Mouse (Mus musculus): ENCODE data around the gene Cep170b. TPM values are rescaled to one million over a fixed set of nuclear protein-coding genes. Genes with fewer than 3 reads are reported as not detected.

Gene Cep170b
- 46.1 and 47.7 TPM in 2 replicates for total RNA-seq (2012; rRNA removed)

DNA sequence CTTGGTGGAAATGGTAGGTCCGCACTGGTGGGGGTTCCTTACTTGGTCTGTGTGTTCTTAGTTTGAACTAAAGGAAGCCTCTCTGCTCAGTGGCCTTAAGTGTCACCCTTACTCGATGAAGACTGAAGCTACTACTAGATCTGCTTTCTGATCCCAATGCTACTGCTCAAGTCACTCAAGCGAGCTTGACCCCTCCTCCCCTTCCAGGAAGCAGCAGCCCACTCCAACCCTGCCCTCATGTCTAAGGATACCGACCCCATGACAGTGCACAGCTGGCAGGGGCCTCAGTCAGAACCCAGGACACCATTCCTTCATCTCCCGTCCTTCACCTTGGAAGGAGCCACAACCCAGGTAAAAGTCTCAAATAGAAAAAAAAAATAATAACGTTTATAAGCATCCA is at the start of gene Cep170b:
TSS of gene Cep170b (plus strand) at position 240 of the 400 bp plus-strand sequence.
- peak within 1 kb of the TSS; percentile 74 for H3K27ac ChIP-seq (ENCODE audit: insufficient read depth, low read depth, low read length, poor library complexity, severe bottlenecking)
- peak within 1 kb of the TSS; percentile 83 for H3K9ac ChIP-seq (ENCODE audit: insufficient read depth, low read depth, low read length, poor library complexity, severe bottlenecking)
- peaks cover 0 to 10% of the 10 kb centered on the region in 2 experiments; a peak in 1 of 4 replicates for H3K4me1 ChIP-seq (ENCODE audit: control insufficient read depth in 2 of 2, insufficient read depth in 2 of 2, low read length in 2 of 2, poor library complexity in 1 of 2)
- H3K36me3 ChIP-seq (ENCODE audit: control insufficient read depth, insufficient read depth, low read length, poor library complexity, severe bottlenecking): peaks cover 8% of the 10 kb centered on the region; the same call in 1 of the 2 replicates
- in situ Hi-C loops (cut with MboI; ENCODE audit: low sequenced_read_pairs in 2 of 2, unreplicated experiment in 2 of 2): no loop called here
- H3K4me3 ChIP-seq (ENCODE audit: insufficient read depth in 1 of 2, low read depth in 1 of 2, low read length in 2 of 2, poor library complexity in 1 of 2, severe bottlenecking in 1 of 2): peak within 1 kb of the TSS; percentile 89 to 94; a peak in 3 of 4 replicates
- H3K9me3 ChIP-seq (ENCODE audit: control insufficient read depth, insufficient read depth, low read depth, low read length): no peaks in the 10 kb centered on the region
- TF ChIP-seq HCFC1 (IDR thresholded peaks at IDR 0.05; ENCODE audit: borderline replicate concordance, insufficient read depth, low read length) (no peak), ZNF384 (IDR thresholded peaks at IDR 0.05; ENCODE audit: low read depth, low read length) (no peak), MAFK (IDR thresholded peaks at IDR 0.05; ENCODE audit: insufficient read depth, low read depth, low read length) (no peak), ZC3H11A (IDR thresholded peaks at IDR 0.05; ENCODE audit: borderline replicate concordance, low read depth, low read length) (no peak), CHD2 (IDR thresholded peaks at IDR 0.05; ENCODE audit: low read depth, low read length) (no peak)
- no peak for DNase-seq (ENCODE audit: low read depth, low spot score)

- Histone ChIP-seq H3K4me3 (ENCODE audit: insufficient read depth in 1 of 2, low read depth in 1 of 2, low read length in 2 of 2, poor library complexity in 1 of 2, severe bottlenecking in 1 of 2) (no peak overlapping the region), H3K27ac (ENCODE audit: insufficient read depth, low read depth, low read length, poor library complexity, severe bottlenecking) (no peak overlapping the region), H3K9me3 (ENCODE audit: control insufficient read depth, insufficient read depth, low read depth, low read length) (no peaks in the 10 kb centered on the region), H3K36me3 (ENCODE audit: control insufficient read depth, insufficient read depth, low read length, poor library complexity, severe bottlenecking) (peaks cover 19% of the 10 kb centered on the region; the same call in 1 of the 2 replicates), H3K9ac (ENCODE audit: insufficient read depth, low read depth, low read length, poor library complexity, severe bottlenecking) (no peak overlapping the region), H3K4me1 (ENCODE audit: control insufficient read depth in 2 of 2, insufficient read depth in 2 of 2, low read length in 2 of 2, poor library complexity in 1 of 2) (peaks cover 0 to 18% of the 10 kb centered on the region in 2 experiments; a peak in 2 of 4 replicates)
- no peak for TF ChIP-seq MAFK (IDR thresholded peaks at IDR 0.05; ENCODE audit: insufficient read depth, low read depth, low read length)
- TF ChIP-seq CHD2 (IDR thresholded peaks at IDR 0.05; ENCODE audit: low read depth, low read length): no peak
- in situ Hi-C loops (cut with MboI; ENCODE audit: low sequenced_read_pairs in 2 of 2, unreplicated experiment in 2 of 2): no loop called here
- no peak for DNase-seq (ENCODE audit: low read depth, low spot score)
Measured at GRCm38 (mm10) chr12:112670718-112671393, 49.4 kb upstream of the Cep170b start.

DNA sequence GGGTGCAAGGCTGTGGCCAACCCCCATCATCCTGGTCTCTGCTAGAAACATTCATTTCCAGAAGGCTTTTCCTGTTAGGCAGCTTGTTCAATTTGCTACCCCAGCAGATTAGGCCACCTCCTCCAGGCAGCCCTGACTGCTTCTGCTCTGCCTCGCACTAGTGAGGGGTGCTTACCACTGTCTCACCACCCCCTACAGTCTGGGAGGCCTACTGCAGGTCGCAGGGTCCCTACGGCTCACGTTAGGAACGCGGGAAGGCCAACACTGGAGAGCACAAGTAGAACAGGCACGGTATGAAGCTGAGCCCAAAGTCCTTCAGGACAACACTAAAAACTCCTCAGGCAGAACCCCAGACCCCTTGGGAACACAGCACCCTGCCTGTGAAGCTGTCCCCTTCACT is 48.4 kb upstream of the Cep170b start:
- Histone ChIP-seq H3K4me3 (ENCODE audit: insufficient read depth in 1 of 2, low read depth in 1 of 2, low read length in 2 of 2, poor library complexity in 1 of 2, severe bottlenecking in 1 of 2) (0 out of 4 replicates have a peak overlapping the region, but pooled peaks of 1 of the 2 experiments have one; percentile 10), H3K36me3 (ENCODE audit: control insufficient read depth, insufficient read depth, low read length, poor library complexity, severe bottlenecking) (peaks cover 19% of the 10 kb centered on the region; the same call in 1 of the 2 replicates), H3K9me3 (ENCODE audit: control insufficient read depth, insufficient read depth, low read depth, low read length) (no peaks in the 10 kb centered on the region), H3K4me1 (ENCODE audit: control insufficient read depth in 2 of 2, insufficient read depth in 2 of 2, low read length in 2 of 2, poor library complexity in 1 of 2) (peaks cover 0 to 18% of the 10 kb centered on the region in 2 experiments; a peak in 2 of 4 replicates), H3K9ac (ENCODE audit: insufficient read depth, low read depth, low read length, poor library complexity, severe bottlenecking) (peak overlapping the region; percentile 6; the same call in 1 of the 2 replicates), H3K27ac (ENCODE audit: insufficient read depth, low read depth, low read length, poor library complexity, severe bottlenecking) (no peak overlapping the region)
- in situ Hi-C loops (cut with MboI; ENCODE audit: low sequenced_read_pairs in 2 of 2, unreplicated experiment in 2 of 2): no loop called here
- no peak for DNase-seq (ENCODE audit: low read depth, low spot score)
- no peak for TF ChIP-seq MAFK (IDR thresholded peaks at IDR 0.05; ENCODE audit: insufficient read depth, low read depth, low read length)
- TF ChIP-seq ZNF384 (IDR thresholded peaks at IDR 0.05; ENCODE audit: low read depth, low read length): no peak
- TF ChIP-seq CHD2 (IDR thresholded peaks at IDR 0.05; ENCODE audit: low read depth, low read length): no peak
- TF ChIP-seq ZC3H11A (IDR thresholded peaks at IDR 0.05; ENCODE audit: borderline replicate concordance, low read depth, low read length): no peak
- no peak for TF ChIP-seq HCFC1 (IDR thresholded peaks at IDR 0.05; ENCODE audit: borderline replicate concordance, insufficient read depth, low read length)

- Histone ChIP-seq H3K9me3 (ENCODE audit: control insufficient read depth, insufficient read depth, low read depth, low read length) (no peaks in the 10 kb centered on the region), H3K27ac (ENCODE audit: insufficient read depth, low read depth, low read length, poor library complexity, severe bottlenecking) (no peak overlapping the region), H3K4me3 (ENCODE audit: insufficient read depth in 1 of 2, low read depth in 1 of 2, low read length in 2 of 2, poor library complexity in 1 of 2, severe bottlenecking in 1 of 2) (peak overlapping the region; percentile 72 to 76), H3K36me3 (ENCODE audit: control insufficient read depth, insufficient read depth, low read length, poor library complexity, severe bottlenecking) (peaks cover 19% of the 10 kb centered on the region; the same call in 1 of the 2 replicates), H3K4me1 (ENCODE audit: control insufficient read depth in 2 of 2, insufficient read depth in 2 of 2, low read length in 2 of 2, poor library complexity in 1 of 2) (peaks cover 0 to 22% of the 10 kb centered on the region in 2 experiments; a peak in 2 of 4 replicates), H3K9ac (ENCODE audit: insufficient read depth, low read depth, low read length, poor library complexity, severe bottlenecking) (peak overlapping the region; percentile 76)
- in situ Hi-C loops (cut with MboI; ENCODE audit: low sequenced_read_pairs in 2 of 2, unreplicated experiment in 2 of 2): no loop called here
- DNase-seq (ENCODE audit: low read depth, low spot score): no peak
- no peak for TF ChIP-seq MAFK (IDR thresholded peaks at IDR 0.05; ENCODE audit: insufficient read depth, low read depth, low read length)
- TF ChIP-seq CHD2 (IDR thresholded peaks at IDR 0.05; ENCODE audit: low read depth, low read length): no peak
- no peak for TF ChIP-seq ZNF384 (IDR thresholded peaks at IDR 0.05; ENCODE audit: low read depth, low read length)
- TF ChIP-seq ZC3H11A (IDR thresholded peaks at IDR 0.05; ENCODE audit: borderline replicate concordance, low read depth, low read length): no peak
- TF ChIP-seq HCFC1 (IDR thresholded peaks at IDR 0.05; ENCODE audit: borderline replicate concordance, insufficient read depth, low read length): no peak
Measured at GRCm38 (mm10) chr12:112672744-112673575, 47.3 kb upstream of the Cep170b start.

All from ES-E14 (cell line).